Mouse (Mus musculus) forebrain, postnatal 0 days (tissue): Measurements from ENCODE around the gene Coro2a. TPM values are rescaled to one million over a fixed set of nuclear protein-coding genes. Genes with fewer than 3 reads are reported as not detected.

Source experiments
- ATAC-seq: fragments of 200-750 bp; cut with Nextera tagmentation; 2 replicates; pipeline ENCODE4 v1.8.0; 2017; ENCODE audit warnings: mild to moderate bottlenecking, moderate library complexity
- DNase-seq: peaks from one replicate; pipeline ENCODE4 v3.0.0-alpha.2; 2015
- H3K27ac ChIP-seq: fragments of 300-500 bp; sonication (generic); 2 replicates; pipeline ENCODE4 v1.5.1; 2014; ENCODE audit warnings: low read depth, mild to moderate bottlenecking, antibody characterized with exemption, low read length, moderate library complexity, mixed read lengths
- H3K27me3 ChIP-seq: fragments of 300-500 bp; sonication (generic); 2 replicates; pipeline ENCODE4 v1.6.1; 2014; ENCODE audit warnings: mild to moderate bottlenecking, low read length, mixed read lengths; ENCODE audit not compliant: insufficient read depth
- H3K36me3 ChIP-seq: fragments of 300-500 bp; sonication (generic); 2 replicates; pipeline ENCODE4 v1.6.1; 2014; ENCODE audit warnings: mild to moderate bottlenecking, moderate library complexity; ENCODE audit not compliant: insufficient read depth
- H3K4me1 ChIP-seq: fragments of 300-500 bp; sonication (generic); 2 replicates; pipeline ENCODE4 v1.6.1; 2014; ENCODE audit warnings: antibody characterized with exemption; ENCODE audit not compliant: insufficient read depth
- H3K4me2 ChIP-seq: fragments of 300-500 bp; sonication (generic); 2 replicates; pipeline ENCODE4 v1.6.1; 2014; ENCODE audit warnings: low read depth, mild to moderate bottlenecking, moderate library complexity
- H3K4me3 ChIP-seq: fragments of 300-500 bp; sonication (generic); 2 replicates; pipeline ENCODE4 v1.5.1; 2014; ENCODE audit warnings: low read depth, low read length, mixed read lengths
- H3K9ac ChIP-seq: fragments of 300-500 bp; sonication (generic); 2 replicates; pipeline ENCODE4 v1.6.1; 2014; ENCODE audit warnings: mild to moderate bottlenecking
- H3K9me3 ChIP-seq: fragments of 300-500 bp; sonication (generic); 2 replicates; pipeline ENCODE4 v1.6.1; 2016; ENCODE audit warnings: low read length
- CTCF ChIP-seq: sonication (generic); IDR thresholded peaks from 2 replicates; pipeline ENCODE4 v1.5.1; 2016; ENCODE audit warnings: antibody characterized with exemption, control low read depth, low read depth
- WGBS: fragments of 180-500 bp; shearing (Covaris S2); extraction: QIAGEN DNeasy Blood & Tissue Kit; methylation state at CpG from one replicate; pipeline ENCODE4 v1.1.7; 2014; 5-methylcytosine and 5-hydroxymethylcytosine counted together
- polyA plus RNA-seq: library from polyadenylated mRNA; unstranded; fragments of >200 nt; fragmentation: Nextera tagmentation; extraction: Ambion mirVana; gene quantifications from 2 replicates; pipeline ENCODE4 v1.2.1, GENCODE M21; 2015
- total RNA-seq: library from RNA; depleted of rRNA; stranded (reverse); fragments of >200 nt; gene quantifications from 2 replicates; pipeline ENCODE4 v1.2.3, GENCODE M21; 2014

The Coro2a gene
- total and polyA plus RNA-seq, 2 experiments from 2014 or later: 7.5 to 20.6 TPM

- DNase-seq: no peak
- WGBS: 2% methylated on average over 6 of the region's 7 CpGs
Measured at GRCm38 (mm10) chr4:46527558-46527926, 74.5 kb downstream of the Coro2a start.

DNA sequence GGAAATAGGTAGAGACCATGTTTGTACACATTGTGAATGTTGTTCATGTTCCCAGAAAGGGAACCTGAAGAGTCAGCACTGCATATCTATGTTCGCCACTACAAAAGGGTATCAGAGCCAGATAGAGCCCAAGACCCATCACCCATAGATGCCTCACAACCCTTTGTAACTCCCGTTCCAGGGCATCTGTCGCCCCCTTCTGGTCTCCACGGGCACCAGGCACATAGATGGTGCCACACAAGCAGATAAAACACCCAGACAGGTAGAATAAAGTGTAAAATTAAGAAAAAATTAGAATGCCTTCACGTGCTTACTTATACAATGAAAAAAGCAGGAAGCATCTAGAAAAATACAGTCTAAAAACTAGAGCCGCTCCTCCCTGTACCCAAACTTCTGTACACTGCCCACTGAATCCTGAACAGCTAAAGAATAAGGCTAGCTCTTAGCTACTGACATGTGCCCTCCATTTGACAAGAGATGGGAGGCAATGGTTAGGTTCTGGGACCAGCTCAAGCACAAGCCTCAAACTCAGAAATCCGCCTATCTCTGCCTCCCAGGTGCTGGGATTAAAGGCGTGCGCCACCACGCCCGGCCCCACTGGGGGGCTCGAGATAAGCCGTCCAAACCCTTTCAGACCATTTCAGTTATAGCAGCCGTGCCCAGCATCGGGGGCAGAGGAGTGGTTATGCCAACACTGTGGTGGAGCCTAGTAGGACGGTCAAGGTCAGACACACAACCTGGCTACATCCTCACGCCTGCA lies 75.0 kb downstream of the Coro2a start:
- no peak for ATAC-seq
- Histone ChIP-seq H3K27me3 (no peaks in the 10 kb centered on the region), H3K27ac (no peak overlapping the region), H3K4me2 (peak overlapping the region; percentile 38), H3K4me3 (no peak overlapping the region), H3K9me3 (no peaks in the 10 kb centered on the region), H3K9ac (no peak overlapping the region), H3K36me3 (no peaks in the 10 kb centered on the region), H3K4me1 (no peaks in the 10 kb centered on the region)
- TF ChIP-seq CTCF: 0 out of 2 replicates have a peak, but pooled peaks have one; percentile 27
- WGBS: 34% methylated on average over 17 of the region's 17 CpGs
- no peak for DNase-seq

More at GRCm38 (mm10) chr4:46527558-46527926, 74.5 kb downstream of the Coro2a start:
- ATAC-seq: no peak
- Histone ChIP-seq H3K4me3 (no peak overlapping the region; the same call in 1 of the 2 replicates), H3K4me1 (no peaks in the 10 kb centered on the region), H3K9me3 (no peaks in the 10 kb centered on the region), H3K4me2 (peak overlapping the region; percentile 38), H3K9ac (no peak overlapping the region), H3K27me3 (no peaks in the 10 kb centered on the region), H3K36me3 (no peaks in the 10 kb centered on the region), H3K27ac (no peak overlapping the region)
- TF ChIP-seq CTCF: no peak

GRCm38 (mm10) chr4:46526226-46526625 lies 75.8 kb downstream of the Coro2a start:
- Histone ChIP-seq H3K4me1 (no peaks in the 10 kb centered on the region), H3K27ac (no peak overlapping the region), H3K9ac (no peak overlapping the region), H3K9me3 (no peaks in the 10 kb centered on the region), H3K4me3 (no peak overlapping the region), H3K4me2 (no peak overlapping the region), H3K36me3 (no peaks in the 10 kb centered on the region), H3K27me3 (no peaks in the 10 kb centered on the region)
- 87% methylated on average over 3 of the region's 3 CpGs for WGBS
- DNase-seq (no peak), ATAC-seq (no peak)
- TF ChIP-seq CTCF: no peak

DNA sequence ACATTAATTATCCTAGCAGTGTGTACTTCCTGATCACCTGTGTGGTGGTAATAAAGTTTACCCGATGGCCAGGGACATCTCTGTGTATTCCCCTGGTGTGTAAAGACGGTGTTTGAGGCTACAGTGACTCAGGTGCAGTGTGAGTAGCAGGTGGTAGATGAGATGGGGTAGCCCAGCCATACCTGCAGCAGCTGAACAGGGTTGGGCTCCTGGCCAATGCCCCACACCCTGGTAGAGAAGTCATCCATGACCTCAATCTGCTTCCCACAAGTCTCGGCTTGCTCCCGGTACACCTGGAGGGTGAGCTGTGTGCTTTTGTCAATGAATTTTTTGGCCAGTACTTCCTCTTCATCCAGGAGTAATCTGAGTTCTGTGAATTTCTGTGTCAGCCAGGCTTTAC lies 78.7 kb downstream of the Coro2a start:
- Histone ChIP-seq H3K4me3 (no peak overlapping the region), H3K4me2 (no peak overlapping the region), H3K9me3 (no peaks in the 10 kb centered on the region), H3K4me1 (no peaks in the 10 kb centered on the region), H3K36me3 (no peaks in the 10 kb centered on the region), H3K9ac (no peak overlapping the region), H3K27me3 (no peaks in the 10 kb centered on the region), H3K27ac (no peak overlapping the region)
- TF ChIP-seq CTCF: no peak
- ATAC-seq (no peak), DNase-seq (no peak)
- 88% methylated on average over 4 of the region's 4 CpGs for WGBS

- no peak overlapping the region for H3K9ac ChIP-seq
- ATAC-seq (no peak), DNase-seq (no peak)
- no peaks in the 10 kb centered on the region for H3K9me3 ChIP-seq
- H3K4me1 ChIP-seq: no peaks in the 10 kb centered on the region
- no peak overlapping the region for H3K4me2 ChIP-seq
- WGBS: 79% methylated on average over 10 of the region's 10 CpGs
- no peak overlapping the region for H3K27ac ChIP-seq
- no peaks in the 10 kb centered on the region for H3K36me3 ChIP-seq
- no peak for TF ChIP-seq CTCF
- no peaks in the 10 kb centered on the region for H3K27me3 ChIP-seq
- H3K4me3 ChIP-seq: no peak overlapping the region
Measured at GRCm38 (mm10) chr4:46521457-46521856, 80.5 kb downstream of the Coro2a start.

DNA sequence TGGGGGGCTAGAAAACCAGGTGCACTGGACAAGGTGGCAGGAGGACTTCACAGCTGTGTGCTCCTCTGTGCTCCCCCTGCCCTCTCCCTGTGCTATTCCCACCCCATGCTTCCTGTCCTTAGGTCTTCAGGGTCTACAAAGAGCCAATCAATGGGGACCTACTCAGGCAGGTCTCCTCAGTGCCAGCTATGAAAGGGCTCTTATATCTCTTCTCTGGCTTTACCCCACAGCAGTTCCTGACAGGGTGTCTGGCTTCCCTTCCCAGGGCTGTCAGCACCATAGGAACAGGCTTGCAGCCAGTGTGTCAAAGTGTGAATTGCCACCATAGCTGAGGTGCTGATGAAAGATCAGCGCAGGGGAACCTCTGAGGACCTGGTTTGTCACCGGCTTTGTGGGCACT lies 81.5 kb downstream of the Coro2a start:
- H3K27me3 ChIP-seq: no peaks in the 10 kb centered on the region
- H3K4me1 ChIP-seq: no peaks in the 10 kb centered on the region
- no peaks in the 10 kb centered on the region for H3K9me3 ChIP-seq
- ATAC-seq (peak; percentile 42; the same call in 1 of the 2 replicates), DNase-seq (no peak)
- H3K4me3 ChIP-seq: no peak overlapping the region
- H3K4me2 ChIP-seq: no peak overlapping the region
- no peak overlapping the region for H3K27ac ChIP-seq
- no peak for TF ChIP-seq CTCF
- no peaks in the 10 kb centered on the region for H3K36me3 ChIP-seq
- WGBS: 74% methylated on average over 2 of the region's 2 CpGs
- H3K9ac ChIP-seq: no peak overlapping the region

GRCm38 (mm10) chr4:46507736-46508460 lies 94.1 kb downstream of the Coro2a start:
- Histone ChIP-seq H3K4me3 (peak overlapping the region; percentile 66), H3K4me1 (0 out of 2 replicates have a peak, but pooled peaks cover 6% of the 10 kb centered on the region), H3K27me3 (no peaks in the 10 kb centered on the region), H3K9ac (no peak overlapping the region), H3K36me3 (peaks cover 7% of the 10 kb centered on the region; the same call in 1 of the 2 replicates), H3K4me2 (peak overlapping the region; percentile 83), H3K27ac (no peak overlapping the region), H3K9me3 (no peaks in the 10 kb centered on the region)
- 12% methylated on average over 16 of the region's 16 CpGs for WGBS
- DNase-seq: peak; percentile 76
- TF ChIP-seq CTCF: peak; percentile 80
- ATAC-seq: peak; percentile 34; the same call in 1 of the 2 replicates
